Mouse (Mus musculus): ENCODE measurements at regions not wholly inside any gene's neighbourhood (a gene's known extent, or its start where the extent isn't known, plus 50 kb on each side); places are given as distances from the start of the nearest gene placed in this dataset.

- TF ChIP-seq TCF12 (IDR thresholded peaks at IDR 0.05; ENCODE audit: low read depth, low read length) (no peak), ZKSCAN1 (IDR thresholded peaks at IDR 0.05; ENCODE audit: borderline replicate concordance, low read depth, low read length) (no peak), POLR2A (IDR thresholded peaks at IDR 0.05; ENCODE audit: low read depth, low read length) (no peak), ZNF384 (IDR thresholded peaks at IDR 0.05; ENCODE audit: low read depth, low read length) (no peak), USF2 (conservative IDR thresholded peaks at IDR 0.05; ENCODE audit: low read depth, low read length) (no peak), CTCF (conservative IDR thresholded peaks at IDR 0.05 in 1 of 2, IDR thresholded peaks at IDR 0.05 in 1 of 2; ENCODE audit: low read depth in 2 of 2, low read length in 2 of 2) (0 out of 4 replicates have a peak, but pooled peaks of 1 of the 2 experiments have one; percentile 7)
These were observed 245.7 kb upstream of the Id4 start for GRCm38 (mm10) chr13:48015296-48015695.
